Comparison of ENCODE assay signal across 26 mouse cellular contexts in genomic region chr12:39736966-39737365, GRCm38 (mm10).
DNase-seq lines count a peak whose midpoint lies in the region; ATAC-seq lines count a peak whose summit lies in the region.
"Had no signal": no experiment of that assay in that cellular context is flagged by ENCODE, and none has a peak within 500 bp of the region (broad histone marks: within the 10 kb centered on the region; RNA-seq: fewer than 3 reads in every experiment).

No protein-coding gene starts in this region.

- DNase-seq in hindbrain, embryonic 11.5 days (ENCODE audit: low spot score), result no peak
- no peak for DNase-seq in midbrain, embryonic 10.5 days (ENCODE audit: low spot score)
- DNase-seq in midbrain, embryonic 11.5 days (ENCODE audit: low spot score, missing footprints), result no peak
- DNase-seq in neural tube, embryonic 10.5 days (ENCODE audit: extremely low spot score, low spot score), result no peak
- DNase-seq: adrenal gland, postnatal 10 days; adrenal gland, postnatal 36 days; B cell, adult 2 months; cerebellum, adult 18-20 months; cerebellum, adult 9-10 months; cerebellum, postnatal 14 days; gastrocnemius, postnatal 25 days; heart, adult 18-20 months; heart, postnatal 10 days; heart, postnatal 36 days had no signal

- 88% methylated on average over 3 of the region's 3 CpGs for whole genome bisulfite sequencing in hindbrain, embryonic 12.5 days
- 86% methylated on average over 3 of the region's 3 CpGs for WGBS in hindbrain, embryonic 11.5 days
- 89% methylated on average over 3 of the region's 3 CpGs for WGBS in midbrain, embryonic 10.5 days
- 87% methylated on average over 3 of the region's 3 CpGs for WGBS in midbrain, embryonic 11.5 days
- WGBS in neural tube, embryonic 13.5 days, result 77% methylated on average over 3 of the region's 3 CpGs

- no peak overlapping the region for H3K4me2 ChIP-seq in hindbrain, embryonic 12.5 days (replicated peaks)
- H3K4me2 ChIP-seq in hindbrain, embryonic 11.5 days (replicated peaks; ENCODE audit: low read depth, low read length), result no peak overlapping the region
- no peak overlapping the region for H3K4me2 ChIP-seq in midbrain, embryonic 11.5 days
- H3K4me2 ChIP-seq in neural tube, embryonic 13.5 days, result no peak overlapping the region
- H3K4me2 ChIP-seq: forebrain, embryonic 13.5 days; heart, embryonic 12.5 days; heart, embryonic 15.5 days had no signal

- ATAC-seq in hindbrain, embryonic 12.5 days (ENCODE audit: low FRiP score), result no peak
- ATAC-seq in hindbrain, embryonic 11.5 days (ENCODE audit: low FRiP score), result no peak
- no peak for ATAC-seq in midbrain, embryonic 11.5 days (ENCODE audit: low FRiP score)
- no peak for ATAC-seq in neural tube, embryonic 13.5 days (ENCODE audit: low read depth)
- ATAC-seq: inflammation-experienced regulatory T-cells, adult 6 months; Patski had no signal

- H3K4me3 ChIP-seq in hindbrain, embryonic 12.5 days, result no peak overlapping the region
- no peak overlapping the region for H3K4me3 ChIP-seq in hindbrain, embryonic 11.5 days (ENCODE audit: low read depth, low read length)
- H3K4me3 ChIP-seq in midbrain, embryonic 10.5 days, result no peak overlapping the region
- H3K4me3 ChIP-seq in midbrain, embryonic 11.5 days (ENCODE audit: low read depth, low read length), result no peak overlapping the region
- no peak overlapping the region for H3K4me3 ChIP-seq in neural tube, embryonic 13.5 days
- H3K4me3 ChIP-seq: forebrain, embryonic 10.5 days; forebrain, embryonic 13.5 days; heart, embryonic 12.5 days; heart, embryonic 15.5 days had no signal

- peak overlapping the region; percentile 64; the same call in 1 of the 2 replicates for H3K27ac ChIP-seq in hindbrain, embryonic 12.5 days
- H3K27ac ChIP-seq in hindbrain, embryonic 11.5 days (ENCODE audit: low read depth, low read length), result no peak overlapping the region
- peak overlapping the region; percentile 59 for H3K27ac ChIP-seq in midbrain, embryonic 10.5 days (replicated peaks)
- H3K27ac ChIP-seq in midbrain, embryonic 11.5 days (ENCODE audit: low read depth, low read length), result no peak overlapping the region
- peak overlapping the region; percentile 72; the same call in 1 of the 2 replicates for H3K27ac ChIP-seq in neural tube, embryonic 13.5 days (replicated peaks)
- H3K27ac ChIP-seq: forebrain, embryonic 10.5 days; heart, embryonic 15.5 days; hindbrain, embryonic 14.5 days; hindbrain, postnatal 0 days had no signal

- H3K9ac ChIP-seq in hindbrain, embryonic 12.5 days, result no peak overlapping the region
- H3K9ac ChIP-seq in hindbrain, embryonic 11.5 days (ENCODE audit: low read depth, low read length), result no peak overlapping the region
- no peak overlapping the region for H3K9ac ChIP-seq in midbrain, embryonic 11.5 days (ENCODE audit: low read length)
- no peak overlapping the region for H3K9ac ChIP-seq in neural tube, embryonic 13.5 days
- H3K9ac ChIP-seq: forebrain, embryonic 13.5 days; heart, embryonic 12.5 days; heart, embryonic 15.5 days; hindbrain, embryonic 14.5 days had no signal

- peaks cover 12% of the 10 kb centered on the region for H3K4me1 ChIP-seq in hindbrain, embryonic 12.5 days
- H3K4me1 ChIP-seq in hindbrain, embryonic 11.5 days (replicated peaks; ENCODE audit: control insufficient read depth, insufficient read depth, low read length), result no peaks in the 10 kb centered on the region
- H3K4me1 ChIP-seq in midbrain, embryonic 10.5 days, result peaks cover 43% of the 10 kb centered on the region
- peaks cover 7% of the 10 kb centered on the region for H3K4me1 ChIP-seq in midbrain, embryonic 11.5 days (ENCODE audit: control insufficient read depth, insufficient read depth, low read length)
- peaks cover 36% of the 10 kb centered on the region for H3K4me1 ChIP-seq in neural tube, embryonic 13.5 days (replicated peaks)
- H3K4me1 ChIP-seq: heart, embryonic 12.5 days; heart, embryonic 15.5 days had no signal

- no peaks in the 10 kb centered on the region for H3K27me3 ChIP-seq in hindbrain, embryonic 12.5 days
- H3K27me3 ChIP-seq in hindbrain, embryonic 11.5 days (ENCODE audit: control insufficient read depth, insufficient read depth, low read length), result no peaks in the 10 kb centered on the region
- H3K27me3 ChIP-seq in midbrain, embryonic 10.5 days (ENCODE audit: low read depth, poor library complexity, severe bottlenecking), result no peaks in the 10 kb centered on the region
- H3K27me3 ChIP-seq in midbrain, embryonic 11.5 days (ENCODE audit: control insufficient read depth, insufficient read depth, low read length), result no peaks in the 10 kb centered on the region
- H3K27me3 ChIP-seq in neural tube, embryonic 13.5 days, result no peaks in the 10 kb centered on the region
- H3K27me3 ChIP-seq: CH12.LX; forebrain, embryonic 13.5 days; heart, embryonic 12.5 days; heart, embryonic 15.5 days had no signal

- no peaks in the 10 kb centered on the region for H3K9me3 ChIP-seq in hindbrain, embryonic 12.5 days (replicated peaks)
- no peaks in the 10 kb centered on the region for H3K9me3 ChIP-seq in hindbrain, embryonic 11.5 days (ENCODE audit: control insufficient read depth, low read length)
- no peaks in the 10 kb centered on the region for H3K9me3 ChIP-seq in midbrain, embryonic 10.5 days (replicated peaks)
- no peaks in the 10 kb centered on the region for H3K9me3 ChIP-seq in midbrain, embryonic 11.5 days (ENCODE audit: control insufficient read depth, low read length)
- no peaks in the 10 kb centered on the region for H3K9me3 ChIP-seq in neural tube, embryonic 13.5 days
- H3K9me3 ChIP-seq: forebrain, embryonic 10.5 days; forebrain, embryonic 13.5 days; G1E; heart, embryonic 12.5 days; heart, embryonic 15.5 days had no signal

- no peaks in the 10 kb centered on the region for H3K36me3 ChIP-seq in hindbrain, embryonic 12.5 days
- H3K36me3 ChIP-seq in hindbrain, embryonic 11.5 days (ENCODE audit: control insufficient read depth, insufficient read depth, low read length), result no peaks in the 10 kb centered on the region
- no peaks in the 10 kb centered on the region for H3K36me3 ChIP-seq in midbrain, embryonic 10.5 days
- H3K36me3 ChIP-seq in midbrain, embryonic 11.5 days (ENCODE audit: control insufficient read depth, insufficient read depth, low read length), result no peaks in the 10 kb centered on the region
- H3K36me3 ChIP-seq in neural tube, embryonic 13.5 days, result no peaks in the 10 kb centered on the region
- H3K36me3 ChIP-seq: forebrain, embryonic 10.5 days; G1E; heart, embryonic 12.5 days; heart, embryonic 15.5 days had no signal

Comparison
In these comparisons a context has a peak if more than half of its experiments do, and no peak if none do; other contexts are left out.
1. H3K27ac ChIP-seq: peak in hindbrain, embryonic 12.5 days (single experiment), midbrain, embryonic 10.5 days (single experiment) and neural tube, embryonic 13.5 days (single experiment); none in hindbrain, embryonic 11.5 days (single experiment) and midbrain, embryonic 11.5 days (single experiment).